Mouse (Mus musculus) MEL (cell line): ENCODE measurements around the gene BC080695. TPM values are rescaled to one million over a fixed set of nuclear protein-coding genes. Genes with fewer than 3 reads are reported as not detected.
"Not testable (repeated sequence)": the region's sequence is repeated elsewhere in the genome, so short reads cannot be mapped to it uniquely, and the experiment has no call there.

ENCODE experiments used
- DNase-seq: peaks from one replicate; pipeline ENCODE4 v3.0.0; 2011; ENCODE audit warnings: low read depth, low spot score
- H3K27ac ChIP-seq: 2 replicates; pipeline ENCODE4 v1.5.1; 2012; ENCODE audit warnings: low read depth, mild to moderate bottlenecking, control low read depth, low read length, moderate library complexity; ENCODE audit not compliant: control insufficient read depth
- H3K27me3 ChIP-seq, 2 experiments: fragments of 150-350 bp in 1 of 2; sonication (generic) in 1 of 2; 2 replicates each; pipeline ENCODE4 v1.6.1; 2012; ENCODE audit warnings: low read length in 2 of 2, mild to moderate bottlenecking in 2 of 2, improper control_type of control experiment in 1 of 2, moderate library complexity in 1 of 2; ENCODE audit not compliant: insufficient read depth in 2 of 2, control insufficient read depth in 1 of 2
- H3K36me3 ChIP-seq, 2 experiments: 2 replicates each; pipeline ENCODE4 v1.6.1; 2012 to 2014; ENCODE audit warnings: low read length in 2 of 2, improper control_type of control experiment in 1 of 2, inconsistent platforms in 1 of 2, mild to moderate bottlenecking in 1 of 2; ENCODE audit not compliant: insufficient read depth in 2 of 2, control insufficient read depth in 1 of 2
- H3K4me1 ChIP-seq, 2 experiments: fragments of 150-350 bp in 1 of 2; sonication (generic) in 1 of 2; 2 replicates each; pipeline ENCODE4 v1.6.1; 2012; ENCODE audit warnings: low read length in 2 of 2, improper control_type of control experiment in 1 of 2, mild to moderate bottlenecking in 1 of 2; ENCODE audit not compliant: insufficient read depth in 2 of 2, control insufficient read depth in 1 of 2
- H3K4me3 ChIP-seq, 2 experiments: fragments of 150-350 bp in 1 of 2; sonication (generic) in 1 of 2; 2 replicates each; pipeline ENCODE4 v1.5.1; 2012; ENCODE audit warnings: low read depth in 2 of 2, low read length in 2 of 2, mild to moderate bottlenecking in 2 of 2, moderate library complexity in 2 of 2, control low read depth in 1 of 2, improper control_type of control experiment in 1 of 2; ENCODE audit not compliant: control insufficient read depth in 1 of 2, insufficient read depth in 1 of 2
- H3K79me2 ChIP-seq: 2 replicates; pipeline ENCODE4 v1.6.1; 2012; ENCODE audit warnings: mild to moderate bottlenecking, low read length, moderate library complexity; ENCODE audit not compliant: control insufficient read depth, poor library complexity, insufficient read depth
- H3K9ac ChIP-seq: 2 replicates; pipeline ENCODE4 v1.6.1; 2012; ENCODE audit warnings: low read depth, mild to moderate bottlenecking, control low read depth, low read length, moderate library complexity; ENCODE audit not compliant: control insufficient read depth, poor library complexity, severe bottlenecking
- H3K9me3 ChIP-seq: fragments of 150-350 bp; sonication (generic); replicated peaks from 2 replicates; pipeline ENCODE4 v1.6.1; 2012; ENCODE audit warnings: mild to moderate bottlenecking, low read length, improper control_type of control experiment, moderate library complexity; ENCODE audit not compliant: insufficient read depth
- CHD1 ChIP-seq: IDR thresholded peaks from 2 replicates; pipeline ENCODE4 v1.6.1; 2012; ENCODE audit warnings: low read depth, mild to moderate bottlenecking, inconsistent platforms, low read length, improper control_type of control experiment
- E2F4 ChIP-seq: IDR thresholded peaks from 2 replicates; pipeline ENCODE4 v1.6.1; 2011; ENCODE audit warnings: low read depth, low read length, improper control_type of control experiment, borderline replicate concordance
- GABPA ChIP-seq: IDR thresholded peaks from 2 replicates; pipeline ENCODE4 v1.6.1; 2012; ENCODE audit warnings: low read depth, mild to moderate bottlenecking, inconsistent platforms, low read length, improper control_type of control experiment, moderate library complexity
- MAFK ChIP-seq: IDR thresholded peaks from 2 replicates; pipeline ENCODE4 v1.6.1; 2011; ENCODE audit warnings: low read depth, mild to moderate bottlenecking, low read length, improper control_type of control experiment, borderline replicate concordance
- NELFE ChIP-seq: IDR thresholded peaks from 2 replicates; pipeline ENCODE4 v1.6.1; 2011; ENCODE audit warnings: low read depth, low read length, improper control_type of control experiment
- POLR2A ChIP-seq, 2 experiments: IDR thresholded peaks; 2 replicates each; pipeline ENCODE4 v1.6.1; 2011 to 2012; ENCODE audit warnings: low read length in 2 of 2, mild to moderate bottlenecking in 2 of 2, control low read depth in 1 of 2, improper control_type of control experiment in 1 of 2, low read depth in 1 of 2, moderate library complexity in 1 of 2; ENCODE audit not compliant: control insufficient read depth in 1 of 2, insufficient read depth in 1 of 2, poor library complexity in 1 of 2
- POLR2AphosphoS5 ChIP-seq: IDR thresholded peaks from 2 replicates; pipeline ENCODE4 v1.6.1; 2012; ENCODE audit warnings: low read depth, borderline replicate concordance, mild to moderate bottlenecking, inconsistent platforms, low read length, moderate library complexity, mixed read lengths
- RAD21 ChIP-seq: IDR thresholded peaks from 2 replicates; pipeline ENCODE4 v1.6.1; 2011; ENCODE audit warnings: mild to moderate bottlenecking, low read depth, low read length, improper control_type of control experiment
- TBP ChIP-seq: IDR thresholded peaks from 2 replicates; pipeline ENCODE4 v1.8.0; 2011; ENCODE audit warnings: low read depth, low read length, improper control_type of control experiment
- USF1 ChIP-seq: IDR thresholded peaks from 2 replicates; pipeline ENCODE4 v1.6.1; 2014; ENCODE audit warnings: low read depth, mild to moderate bottlenecking, inconsistent platforms, low read length, improper control_type of control experiment, moderate library complexity
- ZNF384 ChIP-seq: IDR thresholded peaks from 2 replicates; pipeline ENCODE4 v1.6.1; 2012; ENCODE audit warnings: low read depth, mild to moderate bottlenecking, inconsistent platforms, low read length, improper control_type of control experiment
- polyA plus RNA-seq, 2 experiments: library from polyadenylated mRNA; stranded (reverse) in 1 of 2; unstranded in 1 of 2; fragments of >175 nt in 1 of 2; fragments of >200 nt in 1 of 2; gene quantifications; 2 replicates each; pipeline versions ENCODE4 v1.2.1 to v1.2.4; 2012; ENCODE audit warnings: low replicate concordance in 2 of 2, low read depth in 1 of 2; ENCODE audit not compliant: insufficient read length in 2 of 2, insufficient read depth in 1 of 2, missing spikeins in 1 of 2
- total RNA-seq: library from RNA; depleted of rRNA; stranded (reverse); fragments of 300-350 nt; gene quantifications from 2 replicates; pipeline ENCODE4 v1.2.3, GENCODE M21; 2012; rRNA removed

BC080695 gene
- total RNA-seq (not detected in 2 replicates), polyA plus RNA-seq (not detected)

DNA sequence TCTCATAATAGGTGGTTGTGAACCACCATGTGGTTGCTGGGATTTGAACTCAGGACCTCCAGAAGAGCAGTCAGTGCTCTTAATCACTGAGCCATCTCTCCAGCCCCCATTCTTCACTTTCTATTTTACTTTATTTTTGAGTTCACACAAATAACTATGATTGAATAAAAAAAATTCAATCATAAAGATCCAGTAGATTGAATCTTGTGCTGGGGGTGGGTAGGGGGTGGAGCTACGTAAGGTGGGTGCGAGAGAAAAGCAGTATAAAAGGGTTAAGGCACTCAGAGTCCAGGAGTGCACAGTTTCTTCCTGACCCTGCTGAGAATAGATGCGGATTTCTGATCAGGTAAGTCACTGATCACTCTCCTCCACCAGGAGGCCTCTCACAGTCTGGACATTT, at the start of gene BC080695, which contains the start of gene Gm13057:
TSS of gene BC080695 (plus strand) at position 301 of the 400 bp plus-strand sequence.
TSS of gene Gm13057 (plus strand) at position 310 of the 400 bp plus-strand sequence.
- not testable (repeated sequence) for H3K9me3 ChIP-seq, H3K79me2 ChIP-seq, H3K4me1 ChIP-seq, H3K9ac ChIP-seq, H3K27me3 ChIP-seq, H3K36me3 ChIP-seq, H3K27ac ChIP-seq, DNase-seq, H3K4me3 ChIP-seq

DNA sequence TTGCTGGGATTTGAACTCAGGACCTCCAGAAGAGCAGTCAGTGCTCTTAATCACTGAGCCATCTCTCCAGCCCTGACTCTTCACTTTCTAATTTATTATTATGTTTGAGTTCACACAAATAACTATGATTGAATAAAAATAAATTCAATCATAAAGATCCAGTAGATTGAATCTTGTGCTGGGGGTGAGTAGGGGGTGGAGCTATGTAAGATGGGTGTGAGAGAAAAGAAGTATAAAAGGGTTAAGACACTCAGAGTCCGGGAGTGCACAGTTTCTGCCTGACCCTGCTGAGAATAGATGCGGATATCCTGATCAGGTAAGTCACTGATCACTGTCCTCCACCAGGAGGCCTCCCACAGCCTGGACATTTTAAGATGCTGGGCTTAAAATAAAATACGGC, 40.5 kb upstream of the BC080695 start, which contains the start of gene Gm13043:
TSS of gene Gm13043 (plus strand) at position 301 of the 400 bp plus-strand sequence.
- no peak for DNase-seq
- Histone ChIP-seq H3K9ac (no peak within 1 kb of the TSS), H3K27me3 (no peaks in the 10 kb centered on the region), H3K79me2 (no peaks in the 10 kb centered on the region), H3K36me3 (no peaks in the 10 kb centered on the region), H3K4me1 (no peaks in the 10 kb centered on the region), H3K27ac (no peak within 1 kb of the TSS), H3K9me3 (no peaks in the 10 kb centered on the region), H3K4me3 (no peak within 1 kb of the TSS)
- TF ChIP-seq POLR2A (IDR thresholded peaks at IDR 0.05; ENCODE audit: control insufficient read depth in 1 of 2, insufficient read depth in 1 of 2, low read depth in 1 of 2, low read length in 2 of 2, poor library complexity in 1 of 2) = no peak
- TF ChIP-seq USF1 = no peak
- no peak for TF ChIP-seq TBP
- TF ChIP-seq NELFE = no peak
- TF ChIP-seq POLR2AphosphoS5 = no peak
- TF ChIP-seq GABPA = no peak
- no peak for TF ChIP-seq CHD1
- no peak for TF ChIP-seq RAD21
- TF ChIP-seq E2F4 = no peak
- no peak for TF ChIP-seq MAFK
- no peak for TF ChIP-seq ZNF384

DNA sequence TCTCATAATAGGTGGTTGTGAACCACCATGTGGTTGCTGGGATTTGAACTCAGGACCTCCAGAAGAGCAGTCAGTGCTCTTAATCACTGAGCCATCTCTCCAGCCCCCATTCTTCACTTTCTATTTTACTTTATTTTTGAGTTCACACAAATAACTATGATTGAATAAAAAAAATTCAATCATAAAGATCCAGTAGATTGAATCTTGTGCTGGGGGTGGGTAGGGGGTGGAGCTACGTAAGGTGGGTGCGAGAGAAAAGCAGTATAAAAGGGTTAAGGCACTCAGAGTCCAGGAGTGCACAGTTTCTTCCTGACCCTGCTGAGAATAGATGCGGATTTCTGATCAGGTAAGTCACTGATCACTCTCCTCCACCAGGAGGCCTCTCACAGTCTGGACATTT, 15.8 kb upstream of the BC080695 start, which contains the start of gene Gm13040:
TSS of gene Gm13040 (plus strand) at position 301 of the 400 bp plus-strand sequence.
- not testable (repeated sequence) for H3K27me3 ChIP-seq, H3K9ac ChIP-seq, DNase-seq, H3K4me3 ChIP-seq, H3K27ac ChIP-seq, H3K9me3 ChIP-seq, H3K79me2 ChIP-seq, H3K4me1 ChIP-seq, H3K36me3 ChIP-seq

DNA sequence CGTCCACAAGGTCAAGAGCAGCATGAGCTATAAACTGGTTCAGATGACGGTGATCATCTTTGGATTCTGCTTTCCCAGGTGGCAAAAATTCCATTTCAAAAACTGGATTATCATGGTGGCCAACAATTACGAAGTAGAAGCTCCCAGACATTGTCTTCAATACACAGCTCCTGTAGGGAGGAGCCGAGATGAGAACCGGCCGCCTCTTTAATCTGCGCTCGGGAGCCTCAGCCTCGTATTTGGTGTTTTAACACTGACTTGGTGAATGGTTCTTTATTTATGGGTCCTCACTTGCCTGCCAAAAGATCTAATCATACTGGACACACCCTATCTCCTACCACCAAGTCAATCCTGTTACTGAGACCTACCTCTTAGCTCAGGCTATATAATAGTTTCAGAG, 60.4 kb downstream of the BC080695 start:
- not testable (repeated sequence) for H3K9ac ChIP-seq, H3K4me3 ChIP-seq, DNase-seq, H3K36me3 ChIP-seq, H3K79me2 ChIP-seq, H3K9me3 ChIP-seq, H3K27ac ChIP-seq, H3K27me3 ChIP-seq, H3K4me1 ChIP-seq

DNA sequence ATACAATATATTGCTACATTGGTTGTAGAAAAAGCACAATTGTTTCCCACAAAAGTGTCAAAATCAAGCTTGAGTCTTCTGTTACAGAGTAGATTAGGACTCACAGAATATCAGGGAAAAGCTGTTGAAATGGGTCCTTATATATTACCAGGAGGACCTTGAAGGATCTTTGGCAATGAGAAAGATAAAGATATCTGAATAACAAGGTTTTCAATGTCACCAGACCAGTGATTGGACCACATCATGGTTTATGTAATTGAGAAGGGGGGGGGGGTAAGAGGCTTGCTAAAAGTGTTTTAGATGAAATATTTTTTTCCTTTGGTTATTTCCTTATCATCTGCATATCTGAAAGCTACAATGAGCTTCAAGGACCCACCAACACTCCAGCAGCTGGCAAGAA, 63.2 kb downstream of the BC080695 start, which contains the start of gene Gm13083:
TSS of gene Gm13083 (plus strand) at position 301 of the 400 bp plus-strand sequence.
- not testable (repeated sequence) for H3K4me3 ChIP-seq, H3K27me3 ChIP-seq, H3K9ac ChIP-seq, H3K4me1 ChIP-seq, H3K9me3 ChIP-seq, H3K79me2 ChIP-seq, DNase-seq, H3K36me3 ChIP-seq, H3K27ac ChIP-seq
